Mouse (Mus musculus) forebrain, embryonic 16.5 days (tissue): ENCODE results near the gene Smarcad1. TPM values are rescaled to one million over a fixed set of nuclear protein-coding genes. Genes with fewer than 3 reads are reported as not detected.
"Not testable (repeated sequence)": the region's sequence is repeated elsewhere in the genome, so short reads cannot be mapped to it uniquely, and the experiment has no call there.

Experiments used
- ATAC-seq: fragments of 200-750 bp; cut with Nextera tagmentation; 2 replicates; pipeline ENCODE4 v1.8.0; 2017; ENCODE audit warnings: mild to moderate bottlenecking, moderate library complexity
- H3K27ac ChIP-seq: fragments of 300-500 bp; sonication (generic); 2 replicates; pipeline ENCODE4 v1.5.1; 2014; ENCODE audit warnings: low read length, control low read depth
- H3K27me3 ChIP-seq: fragments of 300-500 bp; sonication (generic); replicated peaks from 2 replicates; pipeline ENCODE4 v1.6.1; 2014; ENCODE audit warnings: low read length; ENCODE audit not compliant: control insufficient read depth, insufficient read depth
- H3K36me3 ChIP-seq: fragments of 300-500 bp; sonication (generic); 2 replicates; pipeline ENCODE4 v1.6.1; 2014; ENCODE audit not compliant: control insufficient read depth, insufficient read depth
- H3K4me1 ChIP-seq: fragments of 300-500 bp; sonication (generic); replicated peaks from 2 replicates; pipeline ENCODE4 v1.6.1; 2014; ENCODE audit warnings: low read length; ENCODE audit not compliant: control insufficient read depth, insufficient read depth
- H3K4me2 ChIP-seq: fragments of 300-500 bp; sonication (generic); 2 replicates; pipeline ENCODE4 v1.6.1; 2014; ENCODE audit warnings: mild to moderate bottlenecking, low read length, control low read depth
- H3K4me3 ChIP-seq: fragments of 300-500 bp; sonication (generic); replicated peaks from 2 replicates; pipeline ENCODE4 v1.5.1; 2014; ENCODE audit warnings: mild to moderate bottlenecking, low read length, control low read depth
- H3K9ac ChIP-seq: fragments of 300-500 bp; sonication (generic); replicated peaks from 2 replicates; pipeline ENCODE4 v1.6.1; 2014; ENCODE audit warnings: low read depth, low read length, control low read depth
- H3K9me3 ChIP-seq: fragments of 300-500 bp; sonication (generic); 2 replicates; pipeline ENCODE4 v1.6.1; 2016; ENCODE audit warnings: low read length; ENCODE audit not compliant: control insufficient read depth
- WGBS: fragments of 180-500 bp; shearing (Covaris S2); extraction: QIAGEN DNeasy Blood & Tissue Kit; methylation state at CpG from one replicate; pipeline ENCODE4 v1.1.7; 2014; 5-methylcytosine and 5-hydroxymethylcytosine counted together
- polyA plus RNA-seq: library from polyadenylated mRNA; unstranded; fragments of >200 nt; fragmentation: Nextera tagmentation; extraction: Ambion mirVana; gene quantifications from 2 replicates; pipeline ENCODE4 v1.2.1, GENCODE M21; 2015

Gene Smarcad1
- polyA plus RNA-seq: 92.0 and 98.7 TPM in 2 replicates

DNA sequence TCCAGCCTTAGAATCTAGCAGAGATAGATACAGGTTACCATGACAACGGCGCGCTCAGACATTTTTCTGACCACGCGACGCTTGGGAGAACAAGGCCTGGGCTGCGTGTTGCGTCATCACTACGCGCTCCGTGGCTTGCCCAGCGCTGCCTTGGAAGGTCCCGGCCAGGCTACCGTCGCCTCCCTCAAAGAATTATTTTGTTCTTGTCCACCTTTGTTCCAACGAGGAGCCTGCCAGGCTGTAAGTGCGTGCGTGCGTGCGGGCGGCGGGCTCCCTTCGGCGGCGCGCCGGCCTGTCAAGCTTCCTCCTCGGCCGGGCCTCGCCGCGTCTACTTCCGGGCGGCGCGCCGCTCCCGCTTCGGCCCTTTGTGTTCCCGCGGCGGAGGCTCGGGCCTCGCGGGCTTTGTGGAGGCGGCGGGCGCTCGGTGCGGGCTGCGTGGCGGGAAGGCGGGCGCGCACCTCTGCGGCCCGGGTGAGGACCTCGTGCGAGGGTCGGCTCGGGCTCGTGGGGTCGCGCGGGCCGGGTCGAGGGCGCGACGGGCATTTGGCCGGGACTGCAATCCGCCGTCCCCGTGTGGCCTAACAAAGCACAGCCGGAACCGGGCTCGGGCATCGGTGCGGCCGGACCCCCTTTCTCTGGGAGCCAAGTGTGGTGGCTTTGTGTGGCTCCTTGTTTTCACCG lies at the start of gene Smarcad1:
TSS of gene Smarcad1 (plus strand) at position 93 of the 681 bp plus-strand sequence.
- H3K27me3 ChIP-seq: no peaks in the 10 kb centered on the region

GRCm38 (mm10) chr6:64996824-64997421 lies 45.5 kb upstream of the Smarcad1 start:
- H3K36me3 ChIP-seq: no peaks in the 10 kb centered on the region
- no peak overlapping the region for H3K4me2 ChIP-seq
- 41% methylated on average over 13 of the region's 13 CpGs for WGBS
- H3K9ac ChIP-seq: no peak overlapping the region
- no peaks in the 10 kb centered on the region for H3K27me3 ChIP-seq
- ATAC-seq: peak; percentile 43; the same call in 1 of the 2 replicates
- no peaks in the 10 kb centered on the region for H3K9me3 ChIP-seq
- H3K4me3 ChIP-seq: no peak overlapping the region
- H3K4me1 ChIP-seq: no peaks in the 10 kb centered on the region
- H3K27ac ChIP-seq: no peak overlapping the region

More for the DNA sequence above, at the start of gene Smarcad1:
- under 1% methylated on average over 79 of the region's 81 CpGs for WGBS
- peaks cover 12% of the 10 kb centered on the region for H3K4me1 ChIP-seq
- H3K9ac ChIP-seq: peak within 1 kb of the TSS; percentile 99
- peak within 1 kb of the TSS; percentile 99 for H3K27ac ChIP-seq
- peak within 1 kb of the TSS; percentile 95 for H3K4me2 ChIP-seq
- peak; percentile 96 for ATAC-seq
- H3K36me3 ChIP-seq: peaks cover 26% of the 10 kb centered on the region
- no peaks in the 10 kb centered on the region for H3K9me3 ChIP-seq
- peak within 1 kb of the TSS; percentile 87 for H3K4me3 ChIP-seq

GRCm38 (mm10) chr6:64997805-64998204 lies 44.6 kb upstream of the Smarcad1 start:
- 80% methylated on average over 2 of the region's 2 CpGs for WGBS
- Histone ChIP-seq H3K9me3 (no peaks in the 10 kb centered on the region), H3K4me2 (no peak overlapping the region), H3K4me1 (no peaks in the 10 kb centered on the region), H3K27ac (no peak overlapping the region), H3K27me3 (no peaks in the 10 kb centered on the region), H3K36me3 (no peaks in the 10 kb centered on the region), H3K9ac (no peak overlapping the region), H3K4me3 (no peak overlapping the region)
- ATAC-seq: no peak

GRCm38 (mm10) chr6:65000757-65001156 lies 41.6 kb upstream of the Smarcad1 start:
- H3K9ac ChIP-seq, H3K4me1 ChIP-seq, H3K9me3 ChIP-seq, ATAC-seq, H3K36me3 ChIP-seq, H3K27ac ChIP-seq, H3K4me3 ChIP-seq, H3K27me3 ChIP-seq, H3K4me2 ChIP-seq: not testable (repeated sequence)
- WGBS: 84% methylated on average over 5 of the region's 5 CpGs

DNA sequence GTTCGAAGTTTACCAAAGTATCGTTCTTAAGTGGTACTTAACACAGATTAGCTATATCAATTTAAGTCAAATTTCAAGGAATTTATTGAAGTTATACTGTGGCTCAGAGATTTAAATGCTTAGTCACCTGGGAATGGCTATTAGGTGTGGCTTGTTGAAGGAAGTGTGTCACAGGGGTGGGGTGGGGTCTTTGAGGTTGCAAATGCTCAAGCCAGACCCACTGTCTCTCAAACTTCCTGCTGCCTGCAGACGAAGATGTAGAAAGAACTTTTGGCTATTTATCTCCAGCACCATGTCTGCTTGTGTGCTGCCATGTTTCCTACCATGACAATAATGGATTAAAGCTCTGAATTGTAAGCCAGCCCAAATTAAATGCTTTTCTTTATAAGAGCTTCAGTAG lies 40.2 kb upstream of the Smarcad1 start:
- 79% methylated on average over 3 of the region's 3 CpGs for WGBS
- no peak overlapping the region for H3K4me2 ChIP-seq
- no peaks in the 10 kb centered on the region for H3K27me3 ChIP-seq
- H3K4me1 ChIP-seq: no peaks in the 10 kb centered on the region
- no peaks in the 10 kb centered on the region for H3K36me3 ChIP-seq
- no peak overlapping the region for H3K4me3 ChIP-seq
- ATAC-seq: no peak
- no peak overlapping the region for H3K27ac ChIP-seq
- no peak overlapping the region for H3K9ac ChIP-seq
- no peaks in the 10 kb centered on the region for H3K9me3 ChIP-seq

GRCm38 (mm10) chr6:65008836-65009235 lies 33.5 kb upstream of the Smarcad1 start:
- WGBS: 85% methylated on average over 5 of the region's 5 CpGs

GRCm38 (mm10) chr6:65011444-65011990 lies 30.9 kb upstream of the Smarcad1 start:
- Histone ChIP-seq H3K4me3 (no peak overlapping the region), H3K9ac (no peak overlapping the region), H3K4me2 (no peak overlapping the region), H3K36me3 (no peaks in the 10 kb centered on the region), H3K27me3 (no peaks in the 10 kb centered on the region), H3K4me1 (no peaks in the 10 kb centered on the region), H3K27ac (no peak overlapping the region), H3K9me3 (no peaks in the 10 kb centered on the region)
- WGBS: 85% methylated on average over 5 of the region's 5 CpGs
- no peak for ATAC-seq

More at GRCm38 (mm10) chr6:65008836-65009235, 33.5 kb upstream of the Smarcad1 start:
- Histone ChIP-seq H3K4me1 (no peaks in the 10 kb centered on the region), H3K4me2 (no peak overlapping the region), H3K27ac (no peak overlapping the region), H3K27me3 (no peaks in the 10 kb centered on the region), H3K36me3 (no peaks in the 10 kb centered on the region), H3K4me3 (no peak overlapping the region), H3K9me3 (no peaks in the 10 kb centered on the region), H3K9ac (no peak overlapping the region)
- ATAC-seq: no peak

GRCm38 (mm10) chr6:65012142-65012541 lies 30.2 kb upstream of the Smarcad1 start:
- H3K27ac ChIP-seq: no peak overlapping the region
- H3K4me3 ChIP-seq: no peak overlapping the region
- 87% methylated on average over 2 of the region's 2 CpGs for WGBS
- no peak overlapping the region for H3K4me2 ChIP-seq
- no peak for ATAC-seq
- H3K9ac ChIP-seq: no peak overlapping the region
- H3K4me1 ChIP-seq: no peaks in the 10 kb centered on the region
- H3K36me3 ChIP-seq: no peaks in the 10 kb centered on the region
- H3K9me3 ChIP-seq: no peaks in the 10 kb centered on the region
- H3K27me3 ChIP-seq: no peaks in the 10 kb centered on the region

DNA sequence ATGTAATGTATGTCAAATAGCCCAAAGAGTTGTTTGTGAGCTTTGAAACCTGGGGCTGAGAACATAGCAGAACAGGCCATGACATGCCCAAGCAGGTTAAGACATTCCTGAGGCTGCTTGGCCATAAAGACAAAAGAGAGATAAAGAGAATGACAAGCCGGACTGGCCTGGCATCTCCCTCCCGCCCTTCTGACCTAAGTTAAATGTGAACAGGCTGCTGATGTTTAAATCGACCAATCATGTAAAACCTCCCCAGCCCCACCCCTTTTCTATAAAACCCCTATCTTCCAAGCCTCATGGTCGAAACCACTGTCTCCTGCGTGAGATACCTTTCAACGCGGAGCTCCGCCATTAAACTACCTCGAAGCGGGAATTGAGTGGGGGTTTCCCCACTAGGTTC lies 24.8 kb upstream of the Smarcad1 start:
- Histone ChIP-seq H3K9me3 (no peaks in the 10 kb centered on the region), H3K4me2 (no peak overlapping the region), H3K27me3 (no peaks in the 10 kb centered on the region), H3K4me1 (no peaks in the 10 kb centered on the region), H3K9ac (no peak overlapping the region), H3K36me3 (no peaks in the 10 kb centered on the region), H3K27ac (no peak overlapping the region), H3K4me3 (no peak overlapping the region)
- WGBS: 94% methylated on average over 10 of the region's 10 CpGs
- ATAC-seq: no peak
